Mouse (Mus musculus) MEL (cell line): ENCODE measurements around the gene Gm20721. TPM values are rescaled to one million over a fixed set of nuclear protein-coding genes. Genes with fewer than 3 reads are reported as not detected.

Source experiments
- DNase-seq: peaks from one replicate; pipeline ENCODE4 v3.0.0; 2011; ENCODE audit warnings: low read depth, low spot score
- H3K27ac ChIP-seq: 2 replicates; pipeline ENCODE4 v1.5.1; 2012; ENCODE audit warnings: low read depth, mild to moderate bottlenecking, control low read depth, low read length, moderate library complexity; ENCODE audit not compliant: control insufficient read depth
- H3K27me3 ChIP-seq, 2 experiments: fragments of 150-350 bp in 1 of 2; sonication (generic) in 1 of 2; 2 replicates each; pipeline ENCODE4 v1.6.1; 2012; ENCODE audit warnings: low read length in 2 of 2, mild to moderate bottlenecking in 2 of 2, improper control_type of control experiment in 1 of 2, moderate library complexity in 1 of 2; ENCODE audit not compliant: insufficient read depth in 2 of 2, control insufficient read depth in 1 of 2
- H3K36me3 ChIP-seq, 2 experiments: 2 replicates each; pipeline ENCODE4 v1.6.1; 2012 to 2014; ENCODE audit warnings: low read length in 2 of 2, improper control_type of control experiment in 1 of 2, inconsistent platforms in 1 of 2, mild to moderate bottlenecking in 1 of 2; ENCODE audit not compliant: insufficient read depth in 2 of 2, control insufficient read depth in 1 of 2
- H3K4me1 ChIP-seq, 2 experiments: fragments of 150-350 bp in 1 of 2; sonication (generic) in 1 of 2; 2 replicates each; pipeline ENCODE4 v1.6.1; 2012; ENCODE audit warnings: low read length in 2 of 2, improper control_type of control experiment in 1 of 2, mild to moderate bottlenecking in 1 of 2; ENCODE audit not compliant: insufficient read depth in 2 of 2, control insufficient read depth in 1 of 2
- H3K4me3 ChIP-seq, 2 experiments: fragments of 150-350 bp in 1 of 2; sonication (generic) in 1 of 2; 2 replicates each; pipeline ENCODE4 v1.5.1; 2012; ENCODE audit warnings: low read depth in 2 of 2, low read length in 2 of 2, mild to moderate bottlenecking in 2 of 2, moderate library complexity in 2 of 2, control low read depth in 1 of 2, improper control_type of control experiment in 1 of 2; ENCODE audit not compliant: control insufficient read depth in 1 of 2, insufficient read depth in 1 of 2
- H3K79me2 ChIP-seq: 2 replicates; pipeline ENCODE4 v1.6.1; 2012; ENCODE audit warnings: mild to moderate bottlenecking, low read length, moderate library complexity; ENCODE audit not compliant: control insufficient read depth, poor library complexity, insufficient read depth
- H3K9ac ChIP-seq: 2 replicates; pipeline ENCODE4 v1.6.1; 2012; ENCODE audit warnings: low read depth, mild to moderate bottlenecking, control low read depth, low read length, moderate library complexity; ENCODE audit not compliant: control insufficient read depth, poor library complexity, severe bottlenecking
- H3K9me3 ChIP-seq: fragments of 150-350 bp; sonication (generic); replicated peaks from 2 replicates; pipeline ENCODE4 v1.6.1; 2012; ENCODE audit warnings: mild to moderate bottlenecking, low read length, improper control_type of control experiment, moderate library complexity; ENCODE audit not compliant: insufficient read depth
- BHLHE40 ChIP-seq: IDR thresholded peaks from 2 replicates; pipeline ENCODE4 v1.6.1; 2012; ENCODE audit warnings: low read depth, mild to moderate bottlenecking, inconsistent platforms, low read length, improper control_type of control experiment, borderline replicate concordance
- CHD1 ChIP-seq: IDR thresholded peaks from 2 replicates; pipeline ENCODE4 v1.6.1; 2012; ENCODE audit warnings: low read depth, mild to moderate bottlenecking, inconsistent platforms, low read length, improper control_type of control experiment
- CHD2 ChIP-seq: IDR thresholded peaks from 2 replicates; pipeline ENCODE4 v1.6.1; 2011; ENCODE audit warnings: low read length, improper control_type of control experiment
- CTCF ChIP-seq, 3 experiments: IDR thresholded peaks in 2 of 3; conservative IDR thresholded peaks in 1 of 3; 2 replicates each; pipeline ENCODE4 v1.5.1; 2011 to 2012; ENCODE audit warnings: low read length in 3 of 3, low read depth in 2 of 3, mild to moderate bottlenecking in 2 of 3, improper control_type of control experiment in 1 of 3, inconsistent platforms in 1 of 3, mixed read lengths in 1 of 3, moderate library complexity in 1 of 3; ENCODE audit not compliant: control insufficient read depth in 1 of 3, insufficient read depth in 1 of 3, poor library complexity in 1 of 3, severe bottlenecking in 1 of 3
- E2F4 ChIP-seq: IDR thresholded peaks from 2 replicates; pipeline ENCODE4 v1.6.1; 2011; ENCODE audit warnings: low read depth, low read length, improper control_type of control experiment, borderline replicate concordance
- ELF1 ChIP-seq: IDR thresholded peaks from 2 replicates; pipeline ENCODE4 v1.6.1; 2014; ENCODE audit warnings: low read depth, mild to moderate bottlenecking, inconsistent platforms, low read length, improper control_type of control experiment, moderate library complexity
- EP300 ChIP-seq, 2 experiments: IDR thresholded peaks; 2 replicates each; pipeline ENCODE4 v1.6.1; 2011; ENCODE audit warnings: improper control_type of control experiment in 2 of 2, low read length in 2 of 2, low read depth in 1 of 2, mild to moderate bottlenecking in 1 of 2
- GABPA ChIP-seq: IDR thresholded peaks from 2 replicates; pipeline ENCODE4 v1.6.1; 2012; ENCODE audit warnings: low read depth, mild to moderate bottlenecking, inconsistent platforms, low read length, improper control_type of control experiment, moderate library complexity
- GATA1 ChIP-seq: IDR thresholded peaks from 2 replicates; pipeline ENCODE4 v1.6.1; 2011; ENCODE audit warnings: low read depth, low read length, improper control_type of control experiment
- HCFC1 ChIP-seq: IDR thresholded peaks from 2 replicates; pipeline ENCODE4 v1.6.1; 2012; ENCODE audit warnings: low read depth, mild to moderate bottlenecking, inconsistent platforms, low read length, improper control_type of control experiment, moderate library complexity
- JUND ChIP-seq: IDR thresholded peaks from 2 replicates; pipeline ENCODE4 v1.6.1; 2011; ENCODE audit warnings: low read depth, mild to moderate bottlenecking, improper control_type of control experiment, low read length
- KAT2A ChIP-seq: conservative IDR thresholded peaks from 2 replicates; pipeline ENCODE4 v1.6.1; 2012; ENCODE audit warnings: low read depth, low read length, improper control_type of control experiment, inconsistent platforms
- MAFK ChIP-seq: IDR thresholded peaks from 2 replicates; pipeline ENCODE4 v1.6.1; 2011; ENCODE audit warnings: low read depth, mild to moderate bottlenecking, low read length, improper control_type of control experiment, borderline replicate concordance
- MAX ChIP-seq: IDR thresholded peaks from 2 replicates; pipeline ENCODE4 v1.6.1; 2011; ENCODE audit warnings: low read length, improper control_type of control experiment
- MAZ ChIP-seq: IDR thresholded peaks from 2 replicates; pipeline ENCODE4 v1.6.1; 2012; ENCODE audit warnings: low read depth, mild to moderate bottlenecking, inconsistent platforms, low read length, improper control_type of control experiment
- MEF2A ChIP-seq: IDR thresholded peaks from 2 replicates; pipeline ENCODE4 v1.6.1; 2014; ENCODE audit warnings: low read depth, mild to moderate bottlenecking, inconsistent platforms, low read length, improper control_type of control experiment; ENCODE audit not compliant: poor library complexity, insufficient replicate concordance, severe bottlenecking; ENCODE audit errors: extremely low read depth
- MXI1 ChIP-seq: IDR thresholded peaks from 2 replicates; pipeline ENCODE4 v1.6.1; 2011; ENCODE audit warnings: mild to moderate bottlenecking, low read depth, low read length, improper control_type of control experiment
- MYB ChIP-seq: IDR thresholded peaks from 2 replicates; pipeline ENCODE4 v1.6.1; 2011; ENCODE audit warnings: mild to moderate bottlenecking, low read depth, low read length, improper control_type of control experiment
- MYC ChIP-seq: IDR thresholded peaks from 2 replicates; pipeline ENCODE4 v1.6.1; 2011; ENCODE audit warnings: low read depth, mild to moderate bottlenecking, low read length, improper control_type of control experiment, moderate library complexity
- NELFE ChIP-seq: IDR thresholded peaks from 2 replicates; pipeline ENCODE4 v1.6.1; 2011; ENCODE audit warnings: low read depth, low read length, improper control_type of control experiment
- NRF1 ChIP-seq: IDR thresholded peaks from 2 replicates; pipeline ENCODE4 v1.6.1; 2014; ENCODE audit warnings: low read depth, mild to moderate bottlenecking, inconsistent platforms, low read length, improper control_type of control experiment, moderate library complexity; ENCODE audit not compliant: poor library complexity, insufficient read depth, severe bottlenecking
- POLR2A ChIP-seq, 2 experiments: IDR thresholded peaks; 2 replicates each; pipeline ENCODE4 v1.6.1; 2011 to 2012; ENCODE audit warnings: low read length in 2 of 2, mild to moderate bottlenecking in 2 of 2, control low read depth in 1 of 2, improper control_type of control experiment in 1 of 2, low read depth in 1 of 2, moderate library complexity in 1 of 2; ENCODE audit not compliant: control insufficient read depth in 1 of 2, insufficient read depth in 1 of 2, poor library complexity in 1 of 2
- POLR2AphosphoS2 ChIP-seq: IDR thresholded peaks from 2 replicates; pipeline ENCODE4 v1.6.1; 2011; ENCODE audit warnings: low read length, improper control_type of control experiment
- POLR2AphosphoS5 ChIP-seq: IDR thresholded peaks from 2 replicates; pipeline ENCODE4 v1.6.1; 2012; ENCODE audit warnings: low read depth, borderline replicate concordance, mild to moderate bottlenecking, inconsistent platforms, low read length, moderate library complexity, mixed read lengths
- RAD21 ChIP-seq: IDR thresholded peaks from 2 replicates; pipeline ENCODE4 v1.6.1; 2011; ENCODE audit warnings: mild to moderate bottlenecking, low read depth, low read length, improper control_type of control experiment
- RCOR1 ChIP-seq: IDR thresholded peaks from 2 replicates; pipeline ENCODE4 v1.6.1; 2012; ENCODE audit warnings: low read depth, mild to moderate bottlenecking, inconsistent platforms, low read length, improper control_type of control experiment
- SIN3A ChIP-seq: IDR thresholded peaks from 2 replicates; pipeline ENCODE4 v1.6.1; 2012; ENCODE audit warnings: low read length, improper control_type of control experiment, inconsistent platforms
- TBP ChIP-seq: IDR thresholded peaks from 2 replicates; pipeline ENCODE4 v1.8.0; 2011; ENCODE audit warnings: low read depth, low read length, improper control_type of control experiment
- TCF12 ChIP-seq: IDR thresholded peaks from 2 replicates; pipeline ENCODE4 v1.6.1; 2014; ENCODE audit warnings: low read depth, mild to moderate bottlenecking, inconsistent platforms, low read length, improper control_type of control experiment, moderate library complexity
- UBTF ChIP-seq: IDR thresholded peaks from 2 replicates; pipeline ENCODE4 v1.6.1; 2012; ENCODE audit warnings: low read depth, mild to moderate bottlenecking, inconsistent platforms, low read length, improper control_type of control experiment, moderate library complexity, borderline replicate concordance; ENCODE audit not compliant: insufficient read depth
- USF1 ChIP-seq: IDR thresholded peaks from 2 replicates; pipeline ENCODE4 v1.6.1; 2014; ENCODE audit warnings: low read depth, mild to moderate bottlenecking, inconsistent platforms, low read length, improper control_type of control experiment, moderate library complexity
- USF2 ChIP-seq, 2 experiments: IDR thresholded peaks; 2 replicates each; pipeline ENCODE4 v1.6.1; 2011 to 2012; ENCODE audit warnings: improper control_type of control experiment in 2 of 2, low read length in 2 of 2, borderline replicate concordance in 1 of 2, inconsistent platforms in 1 of 2, low read depth in 1 of 2, mild to moderate bottlenecking in 1 of 2; ENCODE audit not compliant: insufficient read depth in 1 of 2
- ZC3H11A ChIP-seq: IDR thresholded peaks from 2 replicates; pipeline ENCODE4 v1.6.1; 2012; ENCODE audit warnings: low read depth, mild to moderate bottlenecking, inconsistent platforms, low read length, improper control_type of control experiment
- ZKSCAN1 ChIP-seq: IDR thresholded peaks from 2 replicates; pipeline ENCODE4 v1.6.1; 2012; ENCODE audit warnings: low read depth, mild to moderate bottlenecking, inconsistent platforms, low read length, improper control_type of control experiment, moderate library complexity
- ZMIZ1 ChIP-seq: IDR thresholded peaks from 2 replicates; pipeline ENCODE4 v1.6.1; 2012; ENCODE audit warnings: low read depth, mild to moderate bottlenecking, inconsistent platforms, low read length, improper control_type of control experiment, moderate library complexity
- ZNF384 ChIP-seq: IDR thresholded peaks from 2 replicates; pipeline ENCODE4 v1.6.1; 2012; ENCODE audit warnings: low read depth, mild to moderate bottlenecking, inconsistent platforms, low read length, improper control_type of control experiment
- polyA plus RNA-seq, 2 experiments: library from polyadenylated mRNA; stranded (reverse) in 1 of 2; unstranded in 1 of 2; fragments of >175 nt in 1 of 2; fragments of >200 nt in 1 of 2; gene quantifications; 2 replicates each; pipeline versions ENCODE4 v1.2.1 to v1.2.4; 2012; ENCODE audit warnings: low replicate concordance in 2 of 2, low read depth in 1 of 2; ENCODE audit not compliant: insufficient read length in 2 of 2, insufficient read depth in 1 of 2, missing spikeins in 1 of 2
- total RNA-seq: library from RNA; depleted of rRNA; stranded (reverse); fragments of 300-350 nt; gene quantifications from 2 replicates; pipeline ENCODE4 v1.2.3, GENCODE M21; 2012

Gene Gm20721
- total and polyA plus RNA-seq, 3 experiments, result 34.2 to 171 TPM; not detected in 1

GRCm38 (mm10) chr2:174327295-174327981 lies 19.1 kb downstream of the Gm20721 start:
- H3K79me2 ChIP-seq, result peaks cover 53% of the 10 kb centered on the region
- DNase-seq, result peak; percentile 92
- peak overlapping the region; percentile 99 for H3K9ac ChIP-seq
- H3K27ac ChIP-seq, result peak overlapping the region; percentile 56
- no peaks in the 10 kb centered on the region for H3K9me3 ChIP-seq
- no peaks in the 10 kb centered on the region for H3K27me3 ChIP-seq
- H3K36me3 ChIP-seq, result peaks cover 0 to 19% of the 10 kb centered on the region in 2 experiments; a peak in 2 of 4 replicates
- H3K4me3 ChIP-seq, result peak overlapping the region; percentile 75 to 95
- H3K4me1 ChIP-seq, result peaks cover 0 to 4% of the 10 kb centered on the region in 2 experiments; a peak in 2 of 4 replicates
- TF ChIP-seq GABPA, result no peak
- TF ChIP-seq ZKSCAN1, result no peak
- no peak; the same call in 1 of the 2 replicates for TF ChIP-seq USF1
- no peak for TF ChIP-seq CTCF (IDR thresholded peaks at IDR 0.05 in 2 of 3, conservative IDR thresholded peaks at IDR 0.05 in 1 of 3; ENCODE audit: control insufficient read depth in 1 of 3, insufficient read depth in 1 of 3, low read depth in 2 of 3, low read length in 3 of 3, poor library complexity in 1 of 3, severe bottlenecking in 1 of 3)
- TF ChIP-seq TBP, result peak; percentile 94
- peak; percentile 98 for TF ChIP-seq CHD1
- TF ChIP-seq POLR2A (IDR thresholded peaks at IDR 0.05; ENCODE audit: control insufficient read depth in 1 of 2, insufficient read depth in 1 of 2, low read depth in 1 of 2, low read length in 2 of 2, poor library complexity in 1 of 2), result peak; percentile 93 to 98
- 0 out of 2 replicates have a peak, but pooled peaks have one; percentile 19 for TF ChIP-seq MAZ
- no peak for TF ChIP-seq ELF1
- TF ChIP-seq MEF2A, result no peak
- no peak for TF ChIP-seq RAD21
- peak; percentile 98 for TF ChIP-seq MXI1
- no peak for TF ChIP-seq JUND
- TF ChIP-seq MYB, result no peak
- peak; percentile 93 for TF ChIP-seq POLR2AphosphoS2
- no peak for TF ChIP-seq E2F4
- no peak for TF ChIP-seq GATA1
- no peak for TF ChIP-seq MAFK
- TF ChIP-seq RCOR1, result no peak
- peak; percentile 51 for TF ChIP-seq NRF1
- peak; percentile 87 for TF ChIP-seq HCFC1
- no peak for TF ChIP-seq ZNF384
- no peak for TF ChIP-seq EP300 (IDR thresholded peaks at IDR 0.05; ENCODE audit: low read depth in 1 of 2, low read length in 2 of 2)
- TF ChIP-seq POLR2AphosphoS5, result no peak
- peak; percentile 95 for TF ChIP-seq NELFE
- peak; percentile 97 for TF ChIP-seq MYC
- TF ChIP-seq UBTF, result no peak
- peak; percentile 46; the same call in 1 of the 2 replicates for TF ChIP-seq KAT2A
- TF ChIP-seq CHD2, result no peak
- peak; percentile 93 for TF ChIP-seq MAX
- TF ChIP-seq SIN3A, result peak; percentile 96
- peak; percentile 98 for TF ChIP-seq ZMIZ1
- TF ChIP-seq ZC3H11A, result no peak
- 0 out of 2 replicates have a peak, but pooled peaks have one; percentile 20 for TF ChIP-seq TCF12
- TF ChIP-seq USF2 (IDR thresholded peaks at IDR 0.05; ENCODE audit: borderline replicate concordance in 1 of 2, insufficient read depth in 1 of 2, low read depth in 1 of 2, low read length in 2 of 2), result no peak
- TF ChIP-seq BHLHE40, result 0 out of 2 replicates have a peak, but pooled peaks have one; percentile 22
